Mouse (Mus musculus): Measurements from ENCODE around the gene Pilrb2. TPM values are rescaled to one million over a fixed set of nuclear protein-coding genes. Genes with fewer than 3 reads are reported as not detected.

Gene Pilrb2
- polyA plus RNA-seq, 1 experiment = 11.4 TPM

DNA sequence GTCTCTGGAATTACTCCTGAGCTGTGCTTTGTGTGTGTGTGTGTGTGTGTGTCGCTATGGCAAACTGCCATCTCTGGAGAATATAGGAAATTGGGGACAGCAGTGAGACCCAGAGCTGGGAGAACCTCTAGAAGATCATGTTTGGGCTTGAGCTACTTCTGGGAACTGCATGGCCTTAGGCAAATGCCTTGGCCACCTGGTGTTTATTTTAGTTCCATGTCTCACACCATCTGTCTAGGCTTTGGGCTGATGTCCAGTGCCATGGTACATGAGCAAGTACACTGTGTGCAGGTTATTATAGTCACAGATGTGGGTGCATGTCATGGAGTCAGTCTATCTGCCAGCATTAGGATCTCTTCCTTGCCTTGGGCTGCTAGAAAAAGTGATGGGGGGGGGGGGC is 49.0 kb downstream of the Pilrb2 start:
- no peak for TF ChIP-seq CTCF (IDR thresholded peaks at IDR 0.05; ENCODE audit: borderline replicate concordance, control insufficient read depth, extremely low read depth, insufficient read depth, low read length, poor library complexity)
- no peak for TF ChIP-seq POLR2A (IDR thresholded peaks at IDR 0.05; ENCODE audit: control insufficient read depth, extremely low read depth, insufficient read depth, low read length, poor library complexity)
- Histone ChIP-seq H3K4me1 (replicated peaks; ENCODE audit: control insufficient read depth, insufficient read depth, low read length) (no peaks in the 10 kb centered on the region), H3K36me3 (ENCODE audit: control insufficient read depth, insufficient read depth, low read length) (no peaks in the 10 kb centered on the region), H3K27ac (ENCODE audit: control insufficient read depth, insufficient read depth, low read length) (no peak overlapping the region), H3K27me3 (ENCODE audit: control insufficient read depth, insufficient read depth, low read length) (no peaks in the 10 kb centered on the region), H3K4me3 (ENCODE audit: control insufficient read depth, insufficient read depth, low read length) (no peak overlapping the region)
- 96% methylated on average over 1 of the region's 1 CpGs for WGBS
- DNase-seq = no peak

- 94% methylated on average over 4 of the region's 4 CpGs for WGBS
- TF ChIP-seq POLR2A (IDR thresholded peaks at IDR 0.05; ENCODE audit: control insufficient read depth, extremely low read depth, insufficient read depth, low read length, poor library complexity) = no peak
- no peak for TF ChIP-seq CTCF (IDR thresholded peaks at IDR 0.05; ENCODE audit: borderline replicate concordance, control insufficient read depth, extremely low read depth, insufficient read depth, low read length, poor library complexity)
- Histone ChIP-seq H3K27me3 (ENCODE audit: control insufficient read depth, insufficient read depth, low read length) (no peaks in the 10 kb centered on the region), H3K36me3 (ENCODE audit: control insufficient read depth, insufficient read depth, low read length) (no peaks in the 10 kb centered on the region), H3K27ac (ENCODE audit: control insufficient read depth, insufficient read depth, low read length) (no peak overlapping the region), H3K4me3 (ENCODE audit: control insufficient read depth, insufficient read depth, low read length) (no peak overlapping the region), H3K4me1 (replicated peaks; ENCODE audit: control insufficient read depth, insufficient read depth, low read length) (no peaks in the 10 kb centered on the region)
- no peak for DNase-seq
Measured at GRCm38 (mm10) chr5:137822126-137822525, 49.5 kb downstream of the Pilrb2 start.

DNA sequence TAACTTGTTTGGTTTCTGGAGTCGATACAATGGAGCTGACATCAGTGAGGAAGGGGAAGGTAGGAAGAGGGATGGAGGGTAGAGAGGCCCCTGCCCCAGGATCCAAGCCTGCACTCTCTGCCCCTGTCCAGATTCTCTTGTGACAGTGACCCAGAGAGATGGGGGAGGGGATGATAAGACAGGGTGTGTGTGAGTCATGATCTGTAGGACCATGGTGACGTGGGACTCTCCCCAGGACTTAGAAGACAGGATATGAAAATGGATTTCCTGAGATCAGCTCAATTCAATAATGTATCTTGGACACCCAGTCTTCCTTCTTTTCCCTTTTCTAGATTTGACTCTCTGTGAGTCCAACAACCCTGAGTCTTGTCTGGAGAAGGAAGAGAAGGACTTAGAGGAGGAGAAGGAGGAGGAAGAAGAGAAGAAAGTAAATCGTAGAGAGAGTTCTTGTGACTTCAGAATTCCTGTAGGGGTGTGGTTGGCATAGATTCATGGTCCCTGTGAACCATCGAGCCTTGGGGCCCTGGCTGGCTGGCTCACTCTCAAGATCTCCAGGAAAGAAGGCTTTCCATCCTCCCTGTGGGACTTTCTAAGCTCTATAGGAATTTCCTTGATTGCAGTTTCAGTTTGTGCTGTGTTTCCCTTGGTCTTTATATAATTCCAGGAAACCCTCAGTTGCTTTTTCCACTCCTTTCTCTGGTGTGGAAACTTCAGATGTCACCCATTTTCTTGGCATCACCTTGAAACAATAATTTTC is 54.0 kb downstream of the Pilrb2 start:
- no peak for DNase-seq
- 81% methylated on average over 4 of the region's 4 CpGs for WGBS
- TF ChIP-seq CTCF (IDR thresholded peaks at IDR 0.05; ENCODE audit: borderline replicate concordance, control insufficient read depth, extremely low read depth, insufficient read depth, low read length, poor library complexity) (no peak), POLR2A (IDR thresholded peaks at IDR 0.05; ENCODE audit: control insufficient read depth, extremely low read depth, insufficient read depth, low read length, poor library complexity) (no peak)
- H3K27ac ChIP-seq (ENCODE audit: control insufficient read depth, insufficient read depth, low read length) = no peak overlapping the region
- H3K4me3 ChIP-seq (ENCODE audit: control insufficient read depth, insufficient read depth, low read length) = no peak overlapping the region
- H3K36me3 ChIP-seq (ENCODE audit: control insufficient read depth, insufficient read depth, low read length) = no peaks in the 10 kb centered on the region
- no peaks in the 10 kb centered on the region for H3K4me1 ChIP-seq (replicated peaks; ENCODE audit: control insufficient read depth, insufficient read depth, low read length)
- no peaks in the 10 kb centered on the region for H3K27me3 ChIP-seq (ENCODE audit: control insufficient read depth, insufficient read depth, low read length)

Other genes with a start within 250 kb of the Pilrb2 start
- gene Fbxo24, start 242.8 kb downstream of the Pilrb2 start, polyA plus RNA-seq (2012; rRNA removed) = 0.27 and 0.31 TPM in 2 replicates
- 576 and 587 TPM in 2 replicates for gene Lrch4, start 242.7 kb downstream of the Pilrb2 start, polyA plus RNA-seq (2012; rRNA removed)
- 149 and 153 TPM in 2 replicates for gene Gm20605, start 242.6 kb downstream of the Pilrb2 start, polyA plus RNA-seq (2012; rRNA removed)
- 576 and 646 TPM in 2 replicates for gene Sap25, start 230.5 kb downstream of the Pilrb2 start, polyA plus RNA-seq (2012; rRNA removed)
- gene Irs3, start 226.1 kb downstream of the Pilrb2 start, polyA plus RNA-seq (2012; rRNA removed) = 2.2 and 2.5 TPM in 2 replicates
- gene Agfg2, start 187.1 kb downstream of the Pilrb2 start, polyA plus RNA-seq (2012; rRNA removed) = 205 and 213 TPM in 2 replicates
- 97.2 and 110 TPM in 2 replicates for gene Nyap1, start 130.2 kb downstream of the Pilrb2 start, polyA plus RNA-seq (2012; rRNA removed)
- 670 and 672 TPM in 2 replicates for gene Tsc22d4, start 126.1 kb downstream of the Pilrb2 start, polyA plus RNA-seq (2012; rRNA removed)
- gene Ppp1r35, start 93.0 kb downstream of the Pilrb2 start, polyA plus RNA-seq (2012; rRNA removed) = 101 and 120 TPM in 2 replicates
- 81.9 and 87.5 TPM in 2 replicates for gene Mepce, start 84.2 kb downstream of the Pilrb2 start, polyA plus RNA-seq (2012; rRNA removed)
- gene Zcwpw1, start 84.0 kb downstream of the Pilrb2 start, polyA plus RNA-seq (2012; rRNA removed) = 4.6 TPM in 2 replicates
- 7.2 and 13.5 TPM in 2 replicates for gene Pilra, start 35.5 kb downstream of the Pilrb2 start, polyA plus RNA-seq (2012; rRNA removed)
- gene Pilrb1, start 13.7 kb downstream of the Pilrb2 start, polyA plus RNA-seq (2012; rRNA removed) = 9.5 and 10.1 TPM in 2 replicates
- gene Cyp3a13, start 49.8 kb upstream of the Pilrb2 start, polyA plus RNA-seq (2012; rRNA removed) = 0.17 and 0.26 TPM in 2 replicates
- 0.03 and 0.09 TPM in 2 replicates for gene Gjc3, start 91.3 kb upstream of the Pilrb2 start, polyA plus RNA-seq (2012; rRNA removed)
- gene Azgp1, start 109.7 kb upstream of the Pilrb2 start, polyA plus RNA-seq (2012; rRNA removed) = 0.96 TPM in 1 of 2 replicates, not detected in the other
- not detected in 2 replicates for gene Smok3a, start 149.4 kb upstream of the Pilrb2 start, polyA plus RNA-seq (2012; rRNA removed)
- gene Smok3b, start 149.6 kb upstream of the Pilrb2 start, polyA plus RNA-seq (2012; rRNA removed) = not detected in 2 replicates
- not detected in 2 replicates for gene Smok3c, start 181.4 kb upstream of the Pilrb2 start, polyA plus RNA-seq (2012; rRNA removed)
- gene Zkscan1, start 213.3 kb upstream of the Pilrb2 start, polyA plus RNA-seq (2012; rRNA removed) = 5.1 and 5.9 TPM in 2 replicates
- gene Zscan21, start 245.1 kb upstream of the Pilrb2 start, polyA plus RNA-seq (2012; rRNA removed) = 11.1 and 13.0 TPM in 2 replicates

Measured in thymus, adult 2 months (tissue).